ENCODE assay signal across 8 mouse cellular contexts in genomic region chr13:93243076-93243475, GRCm38 (mm10). TPM values are rescaled to one million over a fixed set of nuclear protein-coding genes. Genes with fewer than 3 reads are reported as not detected.
A peak's percentile ranks its signal among the peaks of the same experiment; 100 is the strongest.
DNase-seq lines count a peak whose midpoint lies in the region; ATAC-seq and TF ChIP-seq lines count a peak whose summit lies in the region.

No protein-coding gene starts in this region.

- H3K27me3 ChIP-seq in limb, embryonic 13.5 days: no peaks in the 10 kb centered on the region
- H3K27me3 ChIP-seq in neural tube, embryonic 12.5 days (replicated peaks): no peaks in the 10 kb centered on the region
- H3K27me3 ChIP-seq in thymus, adult 2 months (ENCODE audit: control insufficient read depth, insufficient read depth, low read length): no peaks in the 10 kb centered on the region

- H3K4me3 ChIP-seq in limb, embryonic 13.5 days: no peak overlapping the region
- no peak overlapping the region for H3K4me3 ChIP-seq in neural tube, embryonic 12.5 days
- no peak overlapping the region for H3K4me3 ChIP-seq in thymus, adult 2 months (ENCODE audit: control insufficient read depth, insufficient read depth, low read length)

- no peak for TF ChIP-seq POLR2A in thymus, adult 2 months (IDR thresholded peaks at IDR 0.05; ENCODE audit: control insufficient read depth, extremely low read depth, insufficient read depth, low read length, poor library complexity)

- H3K4me2 ChIP-seq in limb, embryonic 13.5 days (replicated peaks): no peak overlapping the region
- no peak overlapping the region for H3K4me2 ChIP-seq in neural tube, embryonic 12.5 days (replicated peaks)

- no peak overlapping the region for H3K9ac ChIP-seq in limb, embryonic 13.5 days
- H3K9ac ChIP-seq in neural tube, embryonic 12.5 days: no peak overlapping the region

- no peak overlapping the region for H3K27ac ChIP-seq in limb, embryonic 13.5 days
- H3K27ac ChIP-seq in neural tube, embryonic 12.5 days: no peak overlapping the region
- H3K27ac ChIP-seq in thymus, adult 2 months (ENCODE audit: control insufficient read depth, insufficient read depth, low read length): no peak overlapping the region

- no peak for TF ChIP-seq CTCF in thymus, adult 2 months (IDR thresholded peaks at IDR 0.05; ENCODE audit: borderline replicate concordance, control insufficient read depth, extremely low read depth, insufficient read depth, low read length, poor library complexity)

- WGBS in limb, embryonic 13.5 days: 78% methylated on average over 2 of the region's 2 CpGs
- WGBS in neural tube, embryonic 12.5 days: 86% methylated on average over 2 of the region's 2 CpGs
- 64% methylated on average over 2 of the region's 2 CpGs for WGBS in thymus, adult 2 months

- H3K9me3 ChIP-seq in limb, embryonic 13.5 days: no peaks in the 10 kb centered on the region
- H3K9me3 ChIP-seq in neural tube, embryonic 12.5 days: no peaks in the 10 kb centered on the region

- peak; percentile 92 to 95 for DNase-seq in B cell, adult 2 months
- peak; percentile 65 for DNase-seq in R1 (ENCODE audit: low read depth, low spot score)
- peak; percentile 76 for DNase-seq in cerebellum, adult 9-10 months
- peak; percentile 75 to 76 for DNase-seq in frontal cortex, postnatal 36 days (ENCODE audit: low spot score in 2 of 2)
- peak; percentile 69 to 85 for DNase-seq in kidney, adult 8-10 months
- peak; percentile 77 for DNase-seq in thymus, adult 2 months

- no peaks in the 10 kb centered on the region; the same call in 1 of the 2 replicates for H3K4me1 ChIP-seq in limb, embryonic 13.5 days
- H3K4me1 ChIP-seq in neural tube, embryonic 12.5 days: no peaks in the 10 kb centered on the region
- H3K4me1 ChIP-seq in thymus, adult 2 months (replicated peaks; ENCODE audit: control insufficient read depth, insufficient read depth, low read length): no peaks in the 10 kb centered on the region

- 0 out of 2 replicates have a peak, but pooled peaks have one; percentile 61 for ATAC-seq in limb, embryonic 13.5 days (ENCODE audit: low FRiP score, low read depth)
- 0 out of 2 replicates have a peak, but pooled peaks have one; percentile 50 for ATAC-seq in neural tube, embryonic 12.5 days (ENCODE audit: low FRiP score, low read depth)

- no peaks in the 10 kb centered on the region for H3K36me3 ChIP-seq in limb, embryonic 13.5 days
- H3K36me3 ChIP-seq in neural tube, embryonic 12.5 days: no peaks in the 10 kb centered on the region
- H3K36me3 ChIP-seq in thymus, adult 2 months (ENCODE audit: control insufficient read depth, insufficient read depth, low read length): no peaks in the 10 kb centered on the region

RNA-seq across cellular contexts. Expression of gene Tent2, which starts 50.9 kb away (rescaled TPM):
- polyA plus RNA-seq in limb, embryonic 13.5 days (2015; fragmentation: Nextera tagmentation; extraction: Ambion mirVana): 72.1 and 76.7 TPM in 2 replicates
- polyA plus RNA-seq in neural tube, embryonic 12.5 days (2016; fragmentation: Nextera tagmentation; extraction: Ambion mirVana): 57.1 and 62.3 TPM in 2 replicates
- polyA plus RNA-seq in thymus, adult 2 months (2012; rRNA removed): 29.2 and 29.7 TPM in 2 replicates

RNA-seq across cellular contexts. Expression of gene Homer1, which starts 56.4 kb away (rescaled TPM):
- 5.9 and 6.3 TPM in 2 replicates for polyA plus RNA-seq in limb, embryonic 13.5 days (2015; fragmentation: Nextera tagmentation; extraction: Ambion mirVana)
- polyA plus RNA-seq in neural tube, embryonic 12.5 days (2016; fragmentation: Nextera tagmentation; extraction: Ambion mirVana): 18.2 and 18.9 TPM in 2 replicates
- polyA plus RNA-seq in thymus, adult 2 months (2012; rRNA removed): 2.5 and 3.5 TPM in 2 replicates
